Mouse (Mus musculus) left cerebral cortex, postnatal 10 days (tissue): ENCODE measurements around the gene Mynn. TPM values are rescaled to one million over a fixed set of nuclear protein-coding genes. Genes with fewer than 3 reads are reported as not detected.
A peak's percentile ranks its signal among the peaks of the same experiment; 100 is the strongest.
"Not testable (repeated sequence)": the region's sequence is repeated elsewhere in the genome, so short reads cannot be mapped to it uniquely, and the experiment has no call there.

ENCODE experiments used
- DNase-seq, 2 experiments: peaks; one replicate each; pipeline ENCODE4 v3.0.0; 2021 to 2022; ENCODE audit warnings: low spot score in 2 of 2, mixed read lengths in 1 of 2; ENCODE audit errors: extremely low spot score in 1 of 2
- intact Hi-C: fragments of 180-260 bp; cut with DNase I; formaldehyde crosslinking; loops from one replicate; pipeline ENCODE4 v1.15.1; 2025
- total RNA-seq, 2 experiments: library from RNA; stranded (reverse); gene quantifications; 2 replicates each; pipeline ENCODE4 v1.2.3; 2021

The Mynn gene
- 10 to 100 TPM; 15.7 to 17.0 TPM for total RNA-seq

- intact Hi-C loops = loop anchor here (5.0 to 10.0 kb wide), 2 partner anchors 190 to 363 kb away; partner anchors contain the start of genes Phc3 and Sec62
- DNase-seq = peak; percentile 94 to 96
These were observed at the start of gene Mynn for GRCm38 (mm10) chr3:30602065-30602739. Mynn (plus strand) TSS chr3:30602065.

GRCm38 (mm10) chr3:30553741-30554140, 48.1 kb upstream of the Mynn start:
- no peak for DNase-seq
- intact Hi-C loops = loop anchor here (10.0 kb wide), 1 partner anchor 739 kb away; no protein-coding TSS in a partner anchor

GRCm38 (mm10) chr3:30560677-30561314, 41.1 kb upstream of the Mynn start:
- intact Hi-C loops = loop anchor here (5.0 kb wide), 1 partner anchor 828 kb away; no protein-coding TSS in a partner anchor
- no peak for DNase-seq

GRCm38 (mm10) chr3:30566333-30566732, 35.5 kb upstream of the Mynn start:
- intact Hi-C loops, DNase-seq: not testable (repeated sequence)

- no peak for DNase-seq
- intact Hi-C loops = no loop called here
These were observed 28.3 kb upstream of the Mynn start for GRCm38 (mm10) chr3:30573549-30573948.

GRCm38 (mm10) chr3:30588865-30589264, 13.0 kb upstream of the Mynn start:
- no peak for DNase-seq
- intact Hi-C loops = no loop called here

GRCm38 (mm10) chr3:30592418-30592853, 9.4 kb upstream of the Mynn start:
- intact Hi-C loops = loop anchor here (10.0 kb wide), 1 partner anchor 542 kb away; no protein-coding TSS in a partner anchor
- no peak for DNase-seq

- DNase-seq = no peak
- intact Hi-C loops = loop anchor here (10.0 kb wide), 1 partner anchor 541 kb away; no protein-coding TSS in a partner anchor
These were observed 8.0 kb upstream of the Mynn start for GRCm38 (mm10) chr3:30593719-30594485.

GRCm38 (mm10) chr3:30595111-30595832, 6.6 kb upstream of the Mynn start:
- intact Hi-C loops = loop anchor here (10.0 kb wide), 1 partner anchor 540 kb away; no protein-coding TSS in a partner anchor
- peak in 1 of 2 experiments; percentile 53 for DNase-seq

- intact Hi-C loops = loop anchor here (10.0 kb wide), 1 partner anchor 538 kb away; no protein-coding TSS in a partner anchor
- no peak for DNase-seq
These were observed 4.6 kb upstream of the Mynn start for GRCm38 (mm10) chr3:30597271-30597670.

GRCm38 (mm10) chr3:30599711-30600545, 1.9 kb upstream of the Mynn start, which contains the start of gene Actrt3:
Actrt3 (minus strand) TSS chr3:30599939.
- intact Hi-C loops = loop anchor here (5.0 to 10.0 kb wide), 3 partner anchors 192 to 535 kb away; partner anchors contain the start of genes Phc3 and Sec62
- peak in 1 of 2 experiments; percentile 61 for DNase-seq

GRCm38 (mm10) chr3:30600717-30601116, 1.1 kb upstream of the Mynn start:
- DNase-seq = peak in 1 of 2 experiments; percentile 34
- intact Hi-C loops = loop anchor here (5.0 to 10.0 kb wide), 2 partner anchors 192 to 364 kb away; partner anchors contain the start of genes Phc3 and Sec62

- intact Hi-C loops = loop anchor here (5.0 to 10.0 kb wide), 2 partner anchors 191 to 364 kb away; partner anchors contain the start of genes Phc3 and Sec62
- peak; percentile 78 to 83 for DNase-seq
These were observed 690 bp upstream of the Mynn start for GRCm38 (mm10) chr3:30601175-30601574.

GRCm38 (mm10) chr3:30601610-30602064, 228 bp upstream of the Mynn start:
- intact Hi-C loops = loop anchor here (5.0 to 10.0 kb wide), 2 partner anchors 191 to 363 kb away; partner anchors contain the start of genes Phc3 and Sec62
- DNase-seq = no peak

- intact Hi-C loops = loop anchor here (5.0 to 10.0 kb wide), 2 partner anchors 190 to 362 kb away; partner anchors contain the start of genes Phc3 and Sec62
- peak in 1 of 2 experiments; percentile 82 for DNase-seq
These were observed 854 bp downstream of the Mynn start for GRCm38 (mm10) chr3:30602740-30603098.

GRCm38 (mm10) chr3:30603256-30603655, 1.4 kb downstream of the Mynn start:
- no peak for DNase-seq
- intact Hi-C loops = loop anchor here (5.0 to 10.0 kb wide), 2 partner anchors 189 to 362 kb away; partner anchors contain the start of genes Phc3 and Sec62

GRCm38 (mm10) chr3:30608999-30609398, 7.1 kb downstream of the Mynn start:
- intact Hi-C loops = loop anchor here (5.0 to 10.0 kb wide), 2 partner anchors 193 to 356 kb away; partner anchors contain the start of gene Phc3
- DNase-seq = no peak
